Mouse (Mus musculus) MEL (cell line): ENCODE measurements at regions not wholly inside any gene's neighbourhood (a gene's known extent, or its start where the extent isn't known, plus 50 kb on each side); places are given as distances from the start of the nearest gene placed in this dataset.

Experiments
- BHLHE40 ChIP-seq: IDR thresholded peaks from 2 replicates; pipeline ENCODE4 v1.6.1; 2012; ENCODE audit warnings: low read depth, mild to moderate bottlenecking, inconsistent platforms, low read length, improper control_type of control experiment, borderline replicate concordance
- CTCF ChIP-seq, 3 experiments: IDR thresholded peaks in 2 of 3; conservative IDR thresholded peaks in 1 of 3; 2 replicates each; pipeline ENCODE4 v1.5.1; 2011 to 2012; ENCODE audit warnings: low read length in 3 of 3, low read depth in 2 of 3, mild to moderate bottlenecking in 2 of 3, improper control_type of control experiment in 1 of 3, inconsistent platforms in 1 of 3, mixed read lengths in 1 of 3, moderate library complexity in 1 of 3; ENCODE audit not compliant: control insufficient read depth in 1 of 3, insufficient read depth in 1 of 3, poor library complexity in 1 of 3, severe bottlenecking in 1 of 3
- EP300 ChIP-seq, 2 experiments: IDR thresholded peaks; 2 replicates each; pipeline ENCODE4 v1.6.1; 2011; ENCODE audit warnings: improper control_type of control experiment in 2 of 2, low read length in 2 of 2, low read depth in 1 of 2, mild to moderate bottlenecking in 1 of 2
- ETS1 ChIP-seq: IDR thresholded peaks from 2 replicates; pipeline ENCODE4 v1.6.1; 2012; ENCODE audit warnings: low read depth, mild to moderate bottlenecking, inconsistent platforms, low read length, improper control_type of control experiment, moderate library complexity
- MXI1 ChIP-seq: IDR thresholded peaks from 2 replicates; pipeline ENCODE4 v1.6.1; 2011; ENCODE audit warnings: mild to moderate bottlenecking, low read depth, low read length, improper control_type of control experiment
- POLR2A ChIP-seq, 2 experiments: IDR thresholded peaks; 2 replicates each; pipeline ENCODE4 v1.6.1; 2011 to 2012; ENCODE audit warnings: low read length in 2 of 2, mild to moderate bottlenecking in 2 of 2, control low read depth in 1 of 2, improper control_type of control experiment in 1 of 2, low read depth in 1 of 2, moderate library complexity in 1 of 2; ENCODE audit not compliant: control insufficient read depth in 1 of 2, insufficient read depth in 1 of 2, poor library complexity in 1 of 2
- POLR2AphosphoS2 ChIP-seq: IDR thresholded peaks from 2 replicates; pipeline ENCODE4 v1.6.1; 2011; ENCODE audit warnings: low read length, improper control_type of control experiment
- SIN3A ChIP-seq: IDR thresholded peaks from 2 replicates; pipeline ENCODE4 v1.6.1; 2012; ENCODE audit warnings: low read length, improper control_type of control experiment, inconsistent platforms
- USF2 ChIP-seq, 2 experiments: IDR thresholded peaks; 2 replicates each; pipeline ENCODE4 v1.6.1; 2011 to 2012; ENCODE audit warnings: improper control_type of control experiment in 2 of 2, low read length in 2 of 2, borderline replicate concordance in 1 of 2, inconsistent platforms in 1 of 2, low read depth in 1 of 2, mild to moderate bottlenecking in 1 of 2; ENCODE audit not compliant: insufficient read depth in 1 of 2

DNA sequence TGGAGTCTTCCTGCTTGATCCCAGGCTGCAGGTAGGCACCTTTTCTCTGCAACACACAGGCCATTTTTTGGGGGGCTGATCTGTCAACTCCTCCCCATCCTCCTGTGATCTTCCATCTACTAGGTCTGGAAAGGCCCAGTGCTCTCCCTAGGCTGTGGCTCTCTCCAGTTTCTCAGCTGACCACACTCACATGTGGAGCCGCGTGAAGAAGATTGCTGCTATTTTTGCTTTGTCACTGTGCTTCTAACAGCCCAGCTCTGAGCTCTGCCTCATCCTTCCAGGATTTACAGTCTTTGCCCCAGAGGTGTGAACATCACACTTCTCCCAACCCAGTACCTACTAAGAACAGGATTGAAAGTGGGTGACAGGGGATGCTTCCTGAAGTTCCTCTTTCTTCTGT, 110.2 kb downstream of the Tmem121 start:
- TF ChIP-seq POLR2A (IDR thresholded peaks at IDR 0.05; ENCODE audit: control insufficient read depth in 1 of 2, insufficient read depth in 1 of 2, low read depth in 1 of 2, low read length in 2 of 2, poor library complexity in 1 of 2) = no peak
- TF ChIP-seq USF2 (IDR thresholded peaks at IDR 0.05; ENCODE audit: borderline replicate concordance in 1 of 2, insufficient read depth in 1 of 2, low read depth in 1 of 2, low read length in 2 of 2) = no peak
- no peak for TF ChIP-seq BHLHE40
- no peak for TF ChIP-seq POLR2AphosphoS2
- TF ChIP-seq MXI1 = no peak
- no peak for TF ChIP-seq ETS1
- TF ChIP-seq SIN3A = no peak
- TF ChIP-seq EP300 (IDR thresholded peaks at IDR 0.05; ENCODE audit: low read depth in 1 of 2, low read length in 2 of 2) = no peak
- no peak for TF ChIP-seq CTCF (IDR thresholded peaks at IDR 0.05 in 2 of 3, conservative IDR thresholded peaks at IDR 0.05 in 1 of 3; ENCODE audit: control insufficient read depth in 1 of 3, insufficient read depth in 1 of 3, low read depth in 2 of 3, low read length in 3 of 3, poor library complexity in 1 of 3, severe bottlenecking in 1 of 3)
